Mouse (Mus musculus) kidney, adult 2 months (tissue): Measurements from ENCODE around the gene Gosr2.

ENCODE experiments used
- CTCF ChIP-seq: fragments of 200-500 bp; conservative IDR thresholded peaks from 2 replicates; pipeline ENCODE4 v1.5.1; 2011; ENCODE audit warnings: low read depth, mild to moderate bottlenecking, control low read depth, low read length, moderate library complexity, mixed read lengths; ENCODE audit not compliant: insufficient read depth, insufficient read length
- POLR2A ChIP-seq: fragments of 200-500 bp; IDR thresholded peaks from one replicate; pipeline ENCODE4 v1.6.1; 2011; ENCODE audit warnings: low read depth, low read length, control low read depth

DNA sequence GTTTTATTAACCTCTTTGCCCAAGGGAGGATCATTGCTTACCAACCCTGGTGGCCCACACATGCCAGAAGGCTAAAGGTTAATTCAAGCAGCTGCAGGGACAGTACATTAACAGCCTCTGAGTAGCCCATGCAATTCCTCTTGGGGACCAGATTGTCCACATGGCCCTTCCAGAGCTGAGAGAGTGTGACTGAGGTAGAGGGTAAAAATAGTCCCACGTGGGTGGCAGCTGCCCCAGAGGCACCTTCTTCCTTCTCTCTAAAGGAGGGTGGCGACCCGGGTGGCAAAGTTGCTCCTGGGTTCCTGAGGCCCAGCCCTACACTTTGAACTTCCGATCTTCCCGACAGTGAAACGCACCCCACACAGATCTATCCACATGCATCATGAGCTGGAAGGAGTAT is 51.4 kb downstream of the Gosr2 start:
- TF ChIP-seq CTCF (no peak), POLR2A (no peak)
